Mouse (Mus musculus) B cell, adult 2 months (primary cell): ENCODE results near the gene Notch1.

ENCODE experiments used
- DNase-seq, 2 experiments: peaks; one replicate each; pipeline ENCODE4 v3.0.0; 2022

Gene Notch1

DNA sequence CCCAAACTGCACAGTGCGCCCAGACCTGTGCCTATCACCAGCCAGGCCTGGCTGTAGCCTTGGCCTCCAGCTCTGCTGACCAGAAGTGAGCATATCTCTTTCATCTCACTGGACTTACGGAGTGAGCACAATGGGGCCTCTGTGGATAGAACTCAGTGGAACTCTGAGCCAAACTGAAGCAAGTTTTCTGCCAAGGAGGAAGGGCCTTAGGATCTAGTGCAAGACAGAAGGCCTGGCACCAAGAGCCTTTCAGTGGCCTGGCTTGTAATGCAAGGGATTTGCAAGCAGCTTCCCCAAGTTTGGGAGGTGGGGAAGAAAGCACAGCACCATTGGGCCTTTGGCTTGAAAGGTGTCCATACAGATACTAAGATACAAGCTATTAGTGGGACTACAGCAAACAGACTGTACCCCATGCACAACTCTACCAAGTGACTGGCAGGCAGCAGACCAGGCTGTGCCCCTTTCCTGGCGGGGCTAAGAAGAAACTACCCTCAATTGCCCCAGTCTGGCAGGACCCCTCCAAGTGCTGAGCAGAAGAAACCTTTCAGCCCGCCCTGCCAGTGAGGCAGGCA, 16.4 kb downstream of the Notch1 start:
- no peak for DNase-seq

DNA sequence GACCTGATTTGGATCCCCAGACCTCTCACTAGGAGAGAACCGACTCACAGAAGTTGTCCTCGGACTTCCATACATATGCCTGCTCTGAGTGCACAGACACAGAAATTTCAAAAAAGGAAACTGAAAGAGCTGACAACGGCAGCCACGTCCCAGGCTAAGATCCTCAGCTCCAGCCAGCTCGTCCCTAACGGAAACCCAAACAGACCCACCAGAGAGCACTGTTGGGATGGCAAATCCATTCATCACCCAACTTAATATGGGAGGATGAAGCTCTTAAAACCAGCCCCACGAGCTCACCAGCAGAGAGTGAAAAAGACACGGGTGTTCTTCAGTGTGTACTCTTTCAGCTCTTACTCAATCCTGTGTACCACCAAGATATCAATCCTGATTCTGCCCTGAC, 17.8 kb downstream of the Notch1 start:
- no peak for DNase-seq

DNA sequence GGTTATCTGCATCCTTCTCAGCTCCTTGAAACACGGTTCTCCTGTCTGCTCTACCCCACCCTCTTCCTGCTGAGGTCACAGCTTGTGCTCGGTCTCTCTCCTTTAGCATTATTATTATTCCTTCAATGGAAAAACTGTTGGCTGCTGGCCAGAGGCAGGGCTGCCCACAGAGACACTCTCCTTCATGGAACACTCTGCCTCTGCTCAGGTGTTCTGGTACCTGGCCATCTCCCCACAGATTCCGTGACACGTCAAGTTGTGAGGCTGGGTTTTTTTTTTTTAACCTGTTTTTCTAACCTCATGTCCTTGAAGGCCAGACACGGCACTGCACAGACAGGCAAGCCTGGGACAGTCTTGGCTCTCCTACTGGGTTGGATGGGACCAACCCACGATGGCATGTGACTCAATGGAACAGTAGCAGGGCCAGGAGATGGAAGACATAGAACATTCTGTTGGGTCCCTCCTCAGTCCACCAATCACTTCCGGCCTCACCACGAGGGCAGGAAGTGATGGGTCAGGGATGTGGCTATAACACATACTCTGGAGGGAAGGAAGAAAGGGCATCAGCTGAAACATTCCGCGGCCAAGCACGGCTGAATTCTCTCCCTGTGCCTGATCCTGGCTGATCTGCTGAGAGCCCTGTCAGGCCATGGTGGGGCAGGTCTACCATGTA, 18.5 kb downstream of the Notch1 start:
- no peak for DNase-seq

DNA sequence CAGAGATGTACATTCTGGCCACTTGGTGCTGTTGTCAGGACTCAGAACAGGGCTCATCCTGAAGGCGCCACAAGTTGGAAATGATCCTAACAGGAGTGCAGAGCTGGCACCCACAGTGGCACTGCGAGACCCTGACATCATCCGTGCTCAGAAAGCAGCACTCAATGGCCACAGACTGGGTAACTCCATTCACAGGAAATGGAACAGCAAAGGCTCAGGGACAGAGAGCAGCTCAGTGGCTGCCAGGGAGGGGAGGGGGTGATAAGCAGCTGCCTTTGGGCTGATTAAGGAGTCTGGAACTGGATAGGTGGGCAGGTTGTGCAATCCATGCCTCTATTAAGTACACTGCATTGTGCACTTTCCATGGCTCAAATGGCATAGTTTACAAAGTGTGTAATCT, 20.0 kb downstream of the Notch1 start:
- DNase-seq, result no peak

DNA sequence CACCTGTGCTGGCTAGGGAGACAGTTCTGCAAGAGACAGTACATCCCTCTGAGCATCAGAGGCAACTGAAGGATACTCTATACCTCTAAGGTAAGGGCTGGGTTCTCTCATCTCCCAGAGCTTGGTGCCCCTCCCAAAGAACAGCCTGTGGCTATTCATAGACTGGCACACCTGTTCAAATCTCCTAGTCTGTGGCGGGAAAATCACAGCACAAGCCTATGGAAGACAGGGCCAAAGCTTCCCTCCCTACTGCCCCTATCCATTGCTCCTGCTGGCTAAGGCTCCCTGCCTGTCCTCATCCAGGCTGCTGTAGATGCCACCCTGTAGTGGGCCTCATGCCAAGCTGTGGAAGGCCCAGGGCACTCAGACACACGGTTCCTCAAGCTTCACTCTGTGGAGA, 20.8 kb downstream of the Notch1 start:
- DNase-seq, result no peak

DNA sequence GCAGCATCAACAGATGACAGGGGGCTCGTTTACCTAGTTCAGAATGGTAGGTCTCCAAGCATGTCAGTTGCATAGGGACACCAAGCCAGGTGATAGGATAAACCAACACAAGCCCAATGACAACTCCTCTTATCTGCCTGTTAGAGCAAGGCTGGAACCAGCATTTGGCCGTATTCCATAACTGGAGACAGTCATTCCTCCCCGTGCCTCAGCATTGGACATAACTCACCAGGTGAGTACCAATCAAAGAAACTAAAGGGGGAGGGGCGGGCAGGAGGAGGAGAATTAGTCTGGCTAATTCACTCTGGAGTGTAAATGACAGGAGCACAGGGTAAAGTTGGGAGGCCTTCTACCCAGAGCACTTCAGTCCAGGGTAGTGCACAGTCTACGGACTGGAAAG, 21.5 kb downstream of the Notch1 start:
- DNase-seq, result no peak

DNA sequence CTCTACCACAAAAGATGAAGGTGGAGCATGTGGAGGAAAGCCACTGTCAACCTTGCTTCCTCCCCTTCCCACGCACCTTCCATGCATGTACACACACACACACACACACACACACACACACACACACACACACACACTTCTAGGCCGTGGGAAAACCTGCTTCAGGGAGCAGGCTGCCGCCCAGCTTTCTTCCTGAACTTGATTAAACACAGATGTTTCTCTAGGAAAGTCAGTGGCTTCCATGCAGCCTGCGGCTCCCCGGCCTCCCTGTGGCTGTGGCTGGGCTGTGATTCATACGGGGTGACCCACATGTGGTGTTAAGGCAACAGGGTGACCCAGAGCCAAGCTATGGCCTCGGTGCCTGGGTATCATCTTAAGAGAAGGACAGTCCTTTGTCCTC, 22.1 kb downstream of the Notch1 start:
- no peak for DNase-seq

DNA sequence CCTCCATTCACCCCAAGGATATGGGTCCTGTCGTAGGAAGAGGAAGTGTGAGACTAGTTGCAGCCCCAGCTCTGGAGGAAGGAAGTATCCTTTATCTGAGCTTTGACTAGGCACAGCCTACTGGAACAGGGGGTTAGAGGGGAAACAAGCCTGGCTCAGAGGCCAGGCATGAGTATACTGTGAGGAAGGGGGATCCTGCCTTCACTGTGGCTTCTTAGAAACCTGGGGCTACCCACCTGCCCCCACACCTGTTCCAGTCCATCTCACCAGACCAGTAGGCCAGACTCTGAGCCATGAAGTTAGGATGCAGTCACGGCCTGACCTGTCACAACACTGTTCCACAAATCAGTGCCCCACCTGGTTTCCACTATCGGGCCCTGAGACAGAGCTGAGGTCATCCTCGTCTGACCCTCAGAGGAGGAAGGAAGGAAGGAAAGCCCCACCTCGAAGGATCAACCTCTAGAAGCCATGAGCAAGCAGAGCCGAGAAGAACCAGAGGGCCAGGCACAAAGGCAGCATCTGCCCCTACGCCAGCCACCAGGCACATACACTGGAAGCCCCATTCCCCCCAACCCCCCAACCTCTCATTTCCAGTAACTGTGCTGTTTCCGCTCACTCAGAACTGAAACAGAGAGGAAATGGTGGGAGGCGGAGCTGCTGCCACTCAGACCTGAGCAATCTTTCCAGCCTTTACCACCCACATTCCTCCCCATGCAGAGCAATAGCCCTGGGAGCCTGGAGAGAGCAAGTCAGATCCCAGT, 23.3 kb downstream of the Notch1 start:
- DNase-seq, result peak; percentile 30 to 46

DNA sequence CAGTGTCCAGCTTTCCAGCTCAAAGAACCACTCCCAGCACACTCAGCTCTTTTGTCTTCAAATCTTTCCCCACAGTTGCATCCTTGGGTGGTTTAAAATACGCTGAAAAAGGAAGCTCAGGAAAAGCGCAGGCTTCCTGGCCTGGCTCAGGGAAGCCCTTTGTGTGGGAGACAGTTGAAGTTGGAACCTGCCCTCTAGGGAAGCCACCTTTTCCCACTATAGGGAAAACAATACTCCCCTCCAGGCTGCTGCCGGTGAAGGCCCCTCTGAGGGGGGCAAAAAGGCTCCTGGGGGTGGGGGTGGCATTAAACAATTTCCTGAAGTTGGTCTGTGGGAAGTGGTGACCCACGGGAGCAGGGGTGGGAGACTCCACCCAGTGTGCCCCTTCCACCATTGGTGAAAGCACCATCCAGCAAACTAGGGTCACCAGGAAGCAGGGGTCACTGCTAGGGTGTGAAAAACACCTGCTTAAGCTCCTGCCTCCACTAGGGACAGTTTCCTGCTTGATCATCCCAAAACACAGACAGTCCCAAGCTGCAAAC, 25.6 kb downstream of the Notch1 start:
- no peak for DNase-seq

DNA sequence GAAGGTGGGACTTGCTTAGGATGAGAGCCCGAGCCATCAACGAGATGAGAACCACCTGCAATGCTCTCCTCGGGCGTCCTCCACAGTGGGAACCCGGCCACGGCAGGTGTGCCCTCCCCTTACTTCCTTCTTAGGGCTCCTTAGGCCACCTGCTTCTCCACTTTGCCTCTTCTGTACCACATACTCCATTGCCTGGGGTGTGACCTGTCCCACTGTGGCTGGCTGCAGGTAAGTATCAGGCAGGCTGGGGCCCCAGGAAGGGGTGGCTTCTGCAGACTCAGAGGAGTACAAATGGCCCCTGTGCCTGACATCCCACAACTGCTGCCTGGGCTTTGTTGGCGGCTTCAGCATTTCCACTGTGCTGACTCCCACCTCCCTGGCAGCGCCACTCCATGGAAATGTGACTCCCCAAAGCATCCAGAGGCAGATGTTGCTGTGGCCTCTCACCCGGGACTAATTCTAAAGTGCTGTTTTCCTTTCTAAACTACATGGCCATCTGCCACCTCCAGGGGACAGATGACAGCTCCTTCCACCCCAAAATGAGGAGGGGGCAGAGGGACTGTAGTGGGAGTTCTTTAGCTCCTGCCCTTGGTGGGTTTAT, 27.8 kb downstream of the Notch1 start:
- DNase-seq, result no peak

DNA sequence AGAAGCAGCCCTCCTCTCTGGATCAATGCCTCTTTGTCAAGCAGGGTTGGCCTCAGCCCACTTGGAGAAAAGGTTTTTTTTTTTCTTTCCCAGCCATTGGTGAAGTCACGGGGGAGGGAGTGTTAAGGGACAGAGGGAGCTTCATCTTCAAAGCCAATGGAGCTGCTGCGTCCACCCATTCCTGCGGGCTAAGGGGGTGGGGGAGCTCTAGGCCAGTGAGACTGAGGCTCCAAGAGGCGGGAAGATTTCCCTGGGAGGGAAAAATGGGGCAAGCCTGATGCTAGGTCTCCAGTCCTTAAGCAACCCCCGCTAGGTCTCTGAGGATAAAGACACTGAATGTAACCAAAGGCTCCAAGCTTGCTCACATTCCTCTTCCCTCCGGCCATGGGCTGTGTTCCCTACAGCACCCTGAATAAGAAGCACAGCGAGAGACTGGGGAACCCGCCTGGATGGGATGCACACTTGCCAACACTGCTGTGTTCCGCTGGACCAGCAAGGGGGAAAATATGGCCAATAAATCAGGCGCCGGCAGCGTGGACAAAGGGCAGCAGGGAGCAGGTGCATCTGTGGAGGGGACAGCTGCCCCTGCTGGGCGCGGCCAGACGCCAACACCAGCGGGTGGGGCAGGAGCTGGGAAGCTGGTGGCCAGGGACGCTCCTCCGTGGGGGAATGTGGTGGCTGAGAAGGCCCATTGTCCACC, 29.0 kb downstream of the Notch1 start:
- no peak for DNase-seq

DNA sequence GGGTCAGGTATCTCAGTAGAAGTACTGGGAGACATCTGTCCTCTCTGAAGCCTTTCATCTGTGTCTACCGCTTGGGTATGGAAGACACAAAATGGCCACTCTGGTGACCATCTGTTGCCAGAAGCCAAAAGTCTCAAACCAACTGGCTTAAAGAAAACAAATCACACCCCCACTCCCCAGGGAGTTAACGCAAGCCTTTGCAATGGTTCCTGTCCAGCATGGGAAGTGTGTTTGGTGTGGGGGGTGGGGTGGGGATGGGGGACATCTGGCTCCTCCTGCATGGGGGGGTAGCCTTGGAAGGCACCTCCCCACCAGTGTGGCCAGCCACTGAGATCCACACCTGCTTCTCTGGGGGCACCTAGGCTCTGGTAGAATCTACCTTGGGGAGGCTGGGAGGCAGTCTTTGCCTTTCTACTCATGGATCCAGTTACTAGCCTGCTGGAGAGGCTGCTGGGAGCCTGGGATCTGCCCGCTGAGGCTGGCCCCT, 29.6 kb downstream of the Notch1 start:
- no peak for DNase-seq

DNA sequence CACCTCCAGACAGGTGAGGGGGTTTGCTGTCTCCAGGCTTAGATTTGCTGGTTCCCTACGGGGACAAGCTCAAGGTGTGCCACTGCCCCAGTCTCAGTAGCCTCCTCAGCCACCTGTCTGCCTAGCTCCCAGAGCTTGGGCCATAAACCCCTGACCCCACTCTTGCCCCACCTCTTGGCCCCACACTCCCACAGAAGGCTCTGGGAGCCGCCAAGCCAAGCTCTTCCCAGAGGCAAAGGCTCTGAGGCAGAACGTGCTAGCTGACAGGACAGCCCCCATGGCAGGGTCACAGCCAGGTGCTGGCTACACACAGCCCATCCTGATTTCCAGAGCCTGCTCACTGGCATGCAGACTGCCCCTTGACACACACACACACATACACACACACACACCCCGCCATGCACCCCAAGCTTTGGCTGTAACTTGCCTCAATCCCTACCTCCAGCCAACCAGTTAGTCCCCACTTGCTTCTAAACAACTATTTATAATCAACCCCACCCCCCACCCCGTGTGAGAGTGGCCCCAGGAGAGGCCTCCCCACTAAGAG, 30.1 kb downstream of the Notch1 start:
- DNase-seq, result no peak

DNA sequence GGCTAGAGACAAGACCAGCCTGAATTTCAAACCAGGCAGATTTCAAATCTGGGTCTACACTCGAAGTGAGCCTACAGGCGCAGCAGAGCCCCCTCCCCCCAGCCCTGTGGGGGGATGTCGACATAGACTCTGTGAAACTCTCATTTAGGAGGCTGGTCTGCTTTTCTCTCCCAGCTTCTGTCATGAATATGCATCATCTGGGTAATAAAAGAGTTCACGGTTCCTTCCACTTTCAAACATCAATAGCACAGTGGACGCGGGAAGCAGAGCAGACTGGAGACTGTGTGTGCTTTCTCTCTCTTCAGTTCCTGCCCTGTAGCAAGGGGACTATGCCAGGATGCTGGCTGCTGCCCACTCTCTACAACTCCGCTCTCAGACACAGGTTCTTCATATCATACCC, 30.8 kb downstream of the Notch1 start:
- no peak for DNase-seq

DNA sequence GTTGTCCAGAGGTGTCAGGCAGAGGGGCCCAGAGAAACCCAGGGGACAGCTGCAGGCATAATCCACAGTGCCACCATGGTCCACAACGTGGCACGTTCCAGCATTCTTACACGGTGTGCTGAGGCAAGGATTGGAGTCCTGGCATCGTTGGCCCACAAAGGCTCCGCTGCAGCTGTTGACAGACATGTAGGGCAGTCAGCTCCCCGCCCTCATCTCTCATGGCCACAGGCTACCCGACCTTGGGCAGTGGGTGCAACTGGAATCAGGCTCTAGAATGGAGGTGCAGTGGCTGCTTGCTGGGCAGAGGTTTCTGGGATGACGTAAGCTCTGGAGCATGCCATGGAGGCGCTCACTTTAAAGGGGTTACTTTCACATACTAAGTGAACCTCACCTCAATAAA, 31.2 kb downstream of the Notch1 start:
- no peak for DNase-seq

DNA sequence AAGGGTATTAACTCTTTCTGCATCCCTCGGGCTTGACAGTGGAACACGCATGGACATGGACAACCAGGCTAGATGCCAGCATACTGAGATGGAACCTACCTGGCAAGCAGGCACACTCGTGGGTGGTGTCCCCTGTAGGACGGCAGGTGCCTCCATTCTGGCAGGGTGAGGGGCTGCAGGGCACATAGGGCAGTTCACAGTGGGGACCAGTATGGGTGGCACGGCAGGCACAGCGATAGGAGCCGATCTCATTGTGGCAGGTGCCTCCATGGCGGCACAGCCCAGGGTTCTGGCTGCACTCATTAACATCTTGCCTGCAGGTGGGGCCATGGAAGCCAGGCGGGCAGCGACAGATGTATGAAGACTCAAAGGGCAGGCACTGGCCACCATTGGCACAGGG, 32.3 kb downstream of the Notch1 start:
- no peak for DNase-seq

DNA sequence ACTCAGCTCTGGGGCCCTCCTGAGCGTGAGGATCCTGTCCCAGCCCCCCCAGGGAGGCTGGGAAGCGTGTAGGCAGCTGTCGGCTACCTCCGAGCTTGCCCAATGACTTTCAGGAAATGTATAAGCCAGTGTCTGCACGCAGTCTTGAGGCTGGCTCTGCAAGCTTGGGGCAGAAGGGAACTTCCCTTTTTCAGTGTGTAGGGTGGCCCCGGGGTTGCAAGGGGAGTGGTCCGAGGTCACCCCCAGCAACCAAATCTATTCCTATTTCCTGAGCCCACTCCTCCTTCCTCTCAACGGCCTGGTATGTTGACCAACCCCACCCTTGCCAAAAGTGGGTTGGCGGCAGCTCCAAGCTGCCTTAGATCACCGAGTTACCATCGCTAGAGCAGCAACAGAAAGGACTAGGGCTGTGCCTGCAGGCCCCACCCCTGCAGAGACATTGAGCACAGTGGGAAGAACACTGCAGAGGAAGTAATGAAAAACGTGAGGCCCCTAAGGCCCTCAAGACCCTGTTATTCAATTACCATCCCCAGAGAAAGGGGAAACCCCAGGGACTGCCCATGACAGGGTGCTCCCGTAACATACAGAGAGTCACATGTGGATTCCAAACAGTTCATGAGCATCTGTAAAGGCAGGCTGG, 33.1 kb downstream of the Notch1 start:
- DNase-seq, result peak; percentile 62 to 73

DNA sequence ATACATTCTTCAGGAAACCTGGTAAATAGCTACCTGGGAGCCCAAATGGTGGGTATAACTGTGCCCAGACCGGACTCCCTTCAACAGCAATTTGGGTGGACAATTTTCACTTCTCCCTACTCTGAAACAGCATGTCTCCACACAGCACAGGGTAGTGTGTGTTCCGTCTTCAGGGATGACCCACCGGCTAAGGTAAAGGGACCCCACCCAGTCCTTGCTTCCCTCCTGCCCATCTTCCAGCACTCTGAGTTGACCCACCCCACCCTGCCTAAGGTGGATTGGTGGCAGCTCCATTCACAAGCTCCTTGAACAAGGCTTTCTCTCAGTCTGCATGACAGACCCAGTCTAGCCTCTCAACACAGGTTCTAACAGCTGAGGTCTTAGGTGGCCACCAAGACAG, 33.6 kb downstream of the Notch1 start:
- DNase-seq, result no peak

DNA sequence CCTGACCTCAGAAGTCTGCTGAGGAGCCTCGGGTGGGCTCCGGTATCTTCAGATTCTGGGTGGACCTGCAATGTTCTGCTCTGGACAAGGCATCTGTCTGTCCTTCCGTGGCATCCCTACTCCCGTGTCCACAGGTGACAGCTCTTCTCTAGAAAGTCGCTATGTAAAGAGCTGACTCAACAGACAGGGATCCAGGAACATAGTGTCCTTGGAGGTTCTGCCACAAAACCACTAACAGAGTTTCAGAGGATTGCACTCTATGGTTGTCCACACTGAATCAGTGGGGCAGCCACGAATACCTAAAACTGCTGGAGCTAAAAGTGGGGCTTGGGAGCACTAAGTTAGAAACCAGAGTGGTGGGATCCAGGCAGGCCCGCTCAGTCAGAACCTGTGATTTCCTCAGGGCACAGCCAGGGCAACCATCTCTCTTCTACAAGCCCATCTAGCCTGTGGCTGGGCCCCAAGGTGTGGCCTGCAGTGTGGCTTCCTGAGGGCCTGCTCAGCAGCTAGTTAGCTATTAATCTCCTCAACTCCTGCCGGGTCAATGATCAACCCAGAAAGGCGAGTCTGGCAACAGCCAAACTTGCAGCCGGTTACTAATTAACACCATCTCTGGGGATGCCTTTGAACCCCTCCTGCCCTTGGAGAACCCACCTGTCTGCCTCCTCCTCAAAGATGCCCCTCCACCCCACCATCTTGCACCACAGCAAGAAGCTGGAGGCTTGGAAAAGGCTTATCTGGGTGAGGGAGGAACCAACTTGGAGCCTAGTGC, 34.6 kb downstream of the Notch1 start:
- DNase-seq, result no peak

DNA sequence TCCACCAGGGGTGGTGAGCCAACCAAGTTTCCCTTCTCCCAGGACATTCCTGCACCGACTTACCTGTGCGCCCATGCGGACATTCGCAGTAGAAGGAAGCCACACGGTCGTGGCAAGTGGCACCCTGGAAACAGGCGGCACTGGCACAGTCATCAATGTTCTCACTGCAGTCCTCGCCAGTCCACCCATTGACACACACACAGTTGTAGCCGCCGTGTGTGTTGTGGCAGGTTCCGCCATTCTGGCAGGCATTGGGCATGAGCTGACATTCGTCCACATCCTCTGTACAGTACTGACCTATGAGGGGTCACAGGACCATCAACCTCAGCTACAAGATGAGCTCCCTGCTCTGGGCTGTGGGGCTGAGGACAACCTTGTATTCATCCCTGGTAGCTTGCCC, 35.6 kb downstream of the Notch1 start:
- DNase-seq, result no peak

DNA sequence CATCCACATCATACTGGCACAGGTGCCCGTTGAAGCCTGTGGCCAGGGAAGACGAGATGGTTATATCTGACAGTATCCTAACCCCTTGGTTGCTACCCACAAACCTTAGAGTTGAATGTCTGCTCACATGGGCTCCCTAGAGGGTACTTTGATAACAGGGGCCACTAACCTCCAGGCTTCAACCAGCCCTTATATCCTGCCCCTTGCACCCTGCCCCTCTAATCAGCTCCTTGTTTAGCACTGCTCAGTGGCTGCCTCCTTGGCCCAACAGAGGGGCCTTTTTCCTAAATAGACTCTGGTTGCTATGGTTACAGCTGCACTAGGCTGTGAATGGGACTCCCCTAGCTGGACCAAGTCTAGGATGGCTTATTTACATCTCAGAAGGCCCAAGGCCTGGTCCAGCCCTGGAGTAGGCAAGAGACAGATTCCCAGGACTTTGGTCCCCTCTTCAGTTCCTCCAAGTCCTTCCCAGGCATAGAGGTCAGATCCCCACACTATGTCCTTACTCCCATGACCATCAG, 37.7 kb downstream of the Notch1 start:
- no peak for DNase-seq
